Mouse (Mus musculus): ENCODE results near the gene Smg8.
A peak's percentile ranks its signal among the peaks of the same experiment; 100 is the strongest.

Gene Smg8

DNA sequence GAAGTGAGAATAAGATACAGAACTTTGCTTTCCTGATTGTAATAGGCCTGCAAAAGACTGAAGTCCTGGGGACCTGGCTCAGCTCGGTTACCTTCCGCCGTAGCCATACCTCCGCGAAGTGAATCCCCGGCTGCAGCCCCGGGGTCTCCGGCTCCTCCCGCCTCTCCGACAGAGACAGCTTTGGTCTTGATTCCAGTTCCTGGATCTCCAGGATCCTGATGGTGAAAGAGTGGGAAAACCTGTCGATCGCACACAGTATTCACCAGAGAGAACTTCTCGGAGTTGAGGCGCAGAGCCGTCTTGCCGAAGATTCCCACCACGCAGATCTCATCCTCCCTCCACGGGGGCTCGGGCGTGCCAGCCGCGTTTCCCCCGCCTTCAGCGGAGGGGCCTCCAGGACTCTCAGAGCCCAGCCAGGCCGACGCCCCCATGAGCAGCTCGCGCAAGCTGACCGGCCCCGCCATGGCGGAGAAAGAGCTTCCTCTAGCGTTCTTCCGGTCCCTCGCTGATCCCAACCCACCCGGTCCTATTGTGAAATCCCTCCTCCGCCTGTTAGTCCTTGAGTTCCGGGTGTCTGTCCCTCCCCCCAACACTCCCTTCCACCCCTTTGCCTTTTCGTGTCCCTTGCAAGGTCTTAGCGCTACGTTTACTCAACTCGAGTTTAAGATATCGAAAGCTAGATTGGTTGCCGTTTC, at the start of gene Smg8:
Gene Smg8, minus strand, starts transcription at position 485 of the 695 bp plus-strand sequence.
- peaks cover 33% of the 10 kb centered on the region for H3K4me1 ChIP-seq (replicated peaks; ENCODE audit: low read depth, low read length)
- H3K9me3 ChIP-seq (ENCODE audit: low read length), result no peaks in the 10 kb centered on the region
- H3K4me3 ChIP-seq (replicated peaks; ENCODE audit: low read length), result peak within 1 kb of the TSS; percentile 100
- no peak for TF ChIP-seq NANOG (IDR thresholded peaks at IDR 0.05; ENCODE audit: borderline replicate concordance, low read length)
- no peak for TF ChIP-seq CTCF (conservative IDR thresholded peaks at IDR 0.05; ENCODE audit: low read length)
- no peak for TF ChIP-seq POU5F1 (IDR thresholded peaks at IDR 0.05; ENCODE audit: borderline replicate concordance, low read length)
- H3K36me3 ChIP-seq (ENCODE audit: insufficient read depth, low read length), result peaks cover 63% of the 10 kb centered on the region
- H3K27me3 ChIP-seq (ENCODE audit: insufficient read depth, low read length), result no peaks in the 10 kb centered on the region

DNA sequence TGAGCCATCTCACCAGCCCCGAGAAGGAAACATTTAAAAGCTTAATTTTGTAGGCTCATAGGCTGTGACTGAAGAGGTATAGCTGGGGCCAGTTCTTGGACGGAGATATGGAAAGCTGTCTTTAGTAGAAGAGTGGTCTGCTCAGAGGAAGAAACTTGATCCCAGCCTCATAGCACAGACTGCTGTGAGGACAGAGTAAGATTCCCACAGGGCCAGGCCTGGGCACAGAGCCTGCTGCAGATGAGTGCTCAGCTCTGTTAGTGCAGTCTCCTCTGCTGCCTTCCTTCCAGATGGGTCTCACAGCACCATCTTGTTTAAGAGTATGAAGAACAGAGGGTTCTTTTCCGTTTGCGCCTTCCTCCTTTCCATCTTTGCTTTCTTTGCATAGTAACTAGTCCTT, 49.7 kb upstream of the Smg8 start:
- no peak overlapping the region for H3K4me3 ChIP-seq (replicated peaks; ENCODE audit: low read length)
- no peaks in the 10 kb centered on the region for H3K9me3 ChIP-seq (ENCODE audit: low read length)
- H3K36me3 ChIP-seq (ENCODE audit: insufficient read depth, low read length), result peaks cover 75% of the 10 kb centered on the region
- TF ChIP-seq NANOG (IDR thresholded peaks at IDR 0.05; ENCODE audit: borderline replicate concordance, low read length) (no peak), POU5F1 (IDR thresholded peaks at IDR 0.05; ENCODE audit: borderline replicate concordance, low read length) (no peak), CTCF (conservative IDR thresholded peaks at IDR 0.05; ENCODE audit: low read length) (no peak)
- no peaks in the 10 kb centered on the region for H3K27me3 ChIP-seq (ENCODE audit: insufficient read depth, low read length)
- H3K4me1 ChIP-seq (replicated peaks; ENCODE audit: low read depth, low read length), result no peaks in the 10 kb centered on the region; the same call in 1 of the 2 replicates

DNA sequence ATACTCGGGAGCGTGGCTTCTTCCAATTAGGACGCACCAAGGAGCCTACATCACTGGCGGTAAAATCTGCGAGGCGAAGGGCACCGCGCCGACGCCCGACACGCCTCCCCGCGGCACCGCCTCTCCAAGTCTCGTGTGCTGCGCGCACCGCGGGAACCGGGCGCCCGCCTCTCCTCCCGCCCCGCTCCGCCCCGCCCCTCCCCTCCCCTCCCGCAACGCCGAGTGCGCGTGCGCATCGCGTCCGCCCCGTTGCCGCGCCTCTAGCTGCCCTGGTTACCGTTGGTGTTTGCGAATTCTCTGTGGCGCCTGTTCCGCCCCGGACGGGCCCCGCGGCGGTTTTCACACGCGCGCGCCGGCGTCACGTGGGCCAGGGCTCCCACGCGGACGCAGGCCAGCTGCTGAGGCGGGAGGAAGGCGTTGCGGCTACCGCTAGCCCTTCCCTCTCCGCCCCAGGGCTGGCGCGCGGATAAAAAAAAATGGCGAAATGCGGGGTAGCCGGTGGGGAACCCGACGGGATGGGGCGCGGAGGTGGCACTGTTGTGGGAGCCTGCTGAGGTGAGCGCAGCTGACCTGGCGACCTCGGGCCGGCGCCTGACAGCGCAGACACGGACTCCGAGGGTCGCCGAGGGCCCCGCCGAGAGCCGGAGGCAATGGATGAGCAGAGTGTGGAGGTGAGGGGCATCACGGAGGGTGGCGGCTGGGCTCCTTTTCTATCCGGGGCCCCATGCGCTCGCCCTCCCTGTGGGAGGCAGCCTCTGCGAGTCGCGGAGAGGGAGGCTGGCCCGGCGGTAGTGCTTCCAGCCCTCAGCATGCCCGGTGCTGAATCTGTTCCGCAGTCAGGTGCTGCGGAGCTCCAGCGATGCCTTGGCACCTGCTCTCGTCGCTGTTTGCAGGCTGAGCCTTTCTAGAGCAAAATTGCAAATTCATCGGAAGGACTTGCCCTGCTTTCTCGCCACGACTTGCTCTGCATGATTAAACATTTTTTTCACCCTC, 40.5 kb upstream of the Smg8 start, which contains the start of gene Trim37:
Gene Trim37, plus strand, starts transcription at position 254 of the 993 bp plus-strand sequence.
- no peak for TF ChIP-seq POU5F1 (IDR thresholded peaks at IDR 0.05; ENCODE audit: borderline replicate concordance, low read length)
- TF ChIP-seq NANOG (IDR thresholded peaks at IDR 0.05; ENCODE audit: borderline replicate concordance, low read length), result no peak
- no peak for TF ChIP-seq CTCF (conservative IDR thresholded peaks at IDR 0.05; ENCODE audit: low read length)
- peaks cover 29% of the 10 kb centered on the region for H3K4me1 ChIP-seq (replicated peaks; ENCODE audit: low read depth, low read length)
- H3K27me3 ChIP-seq (ENCODE audit: insufficient read depth, low read length), result no peaks in the 10 kb centered on the region
- H3K4me3 ChIP-seq (replicated peaks; ENCODE audit: low read length), result peak within 1 kb of the TSS; percentile 98
- peaks cover 53% of the 10 kb centered on the region for H3K36me3 ChIP-seq (ENCODE audit: insufficient read depth, low read length)
- no peaks in the 10 kb centered on the region for H3K9me3 ChIP-seq (ENCODE audit: low read length)

DNA sequence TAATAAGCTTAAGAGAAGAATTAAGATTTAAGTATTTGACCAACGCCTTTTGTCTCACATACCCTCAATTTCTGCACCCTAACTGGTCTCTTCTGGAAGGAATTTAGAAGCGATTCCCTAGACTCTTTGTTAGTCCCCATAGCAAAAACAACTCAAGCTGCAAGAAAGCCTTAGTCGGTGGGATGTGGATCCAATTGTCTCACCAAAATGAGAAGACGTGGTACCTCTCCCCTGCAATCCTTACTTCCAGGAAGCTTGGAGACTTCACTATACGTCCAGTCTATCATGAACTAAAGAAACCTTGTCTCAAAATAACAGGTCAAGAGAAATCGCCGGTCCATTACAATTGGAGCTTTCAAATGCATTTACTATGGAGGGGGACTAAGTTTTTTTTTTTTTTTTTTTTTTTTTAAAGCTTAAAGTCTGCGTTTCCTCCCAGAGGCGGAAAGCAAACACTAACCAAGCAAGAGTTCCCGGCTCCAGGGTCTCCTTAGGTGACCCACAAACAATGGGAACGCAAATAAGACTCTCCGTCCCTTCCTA, 39.8 kb upstream of the Smg8 start:
- Histone ChIP-seq H3K4me1 (replicated peaks; ENCODE audit: low read depth, low read length) (peaks cover 29% of the 10 kb centered on the region), H3K9me3 (ENCODE audit: low read length) (no peaks in the 10 kb centered on the region), H3K36me3 (ENCODE audit: insufficient read depth, low read length) (peaks cover 54% of the 10 kb centered on the region), H3K27me3 (ENCODE audit: insufficient read depth, low read length) (no peaks in the 10 kb centered on the region), H3K4me3 (replicated peaks; ENCODE audit: low read length) (peak overlapping the region; percentile 98)
- TF ChIP-seq CTCF (conservative IDR thresholded peaks at IDR 0.05; ENCODE audit: low read length) (no peak), NANOG (IDR thresholded peaks at IDR 0.05; ENCODE audit: borderline replicate concordance, low read length) (no peak), POU5F1 (IDR thresholded peaks at IDR 0.05; ENCODE audit: borderline replicate concordance, low read length) (no peak)

DNA sequence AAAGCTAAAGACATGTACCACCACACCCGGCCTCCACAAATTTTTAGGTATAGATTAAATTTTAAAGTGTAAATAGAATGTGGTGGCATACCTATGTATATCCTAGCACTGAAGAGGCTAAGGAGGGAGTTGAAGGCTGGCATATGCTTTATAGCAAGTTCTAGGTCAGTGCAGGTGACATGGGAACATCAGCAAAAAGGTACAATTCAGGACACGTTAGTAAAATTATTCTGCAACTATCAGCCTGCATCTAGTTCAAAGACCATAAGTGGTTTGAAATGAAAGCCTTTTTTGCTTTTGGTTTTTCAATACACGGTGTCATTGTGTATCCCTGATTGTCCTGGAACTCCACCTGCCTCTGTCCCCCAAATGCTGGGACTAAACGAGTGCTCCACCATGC, 39.0 kb upstream of the Smg8 start:
- Histone ChIP-seq H3K4me1 (replicated peaks; ENCODE audit: low read depth, low read length) (peaks cover 29% of the 10 kb centered on the region), H3K4me3 (replicated peaks; ENCODE audit: low read length) (peak overlapping the region; percentile 98), H3K9me3 (ENCODE audit: low read length) (no peaks in the 10 kb centered on the region), H3K27me3 (ENCODE audit: insufficient read depth, low read length) (no peaks in the 10 kb centered on the region), H3K36me3 (ENCODE audit: insufficient read depth, low read length) (peaks cover 55% of the 10 kb centered on the region)
- no peak for TF ChIP-seq NANOG (IDR thresholded peaks at IDR 0.05; ENCODE audit: borderline replicate concordance, low read length)
- no peak for TF ChIP-seq POU5F1 (IDR thresholded peaks at IDR 0.05; ENCODE audit: borderline replicate concordance, low read length)
- no peak for TF ChIP-seq CTCF (conservative IDR thresholded peaks at IDR 0.05; ENCODE audit: low read length)

DNA sequence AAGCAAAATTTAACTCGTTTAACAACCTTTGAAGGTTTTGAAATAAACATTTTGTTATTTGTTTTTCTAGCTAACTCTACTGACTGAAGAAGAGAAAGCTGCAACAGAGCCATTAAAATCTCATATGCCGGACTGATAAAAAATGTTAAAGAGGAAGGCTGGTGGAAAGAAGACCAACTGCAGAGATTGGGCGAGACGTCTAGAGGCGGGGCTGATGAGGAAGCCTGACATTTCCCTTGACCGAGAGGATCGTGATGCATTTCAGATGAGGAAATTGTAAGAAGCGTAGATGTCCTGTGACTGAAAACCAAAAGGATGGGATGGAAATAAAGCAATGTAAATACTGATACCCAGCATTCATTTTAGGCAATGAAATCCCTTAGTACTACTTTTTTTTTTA, 35.3 kb upstream of the Smg8 start:
- TF ChIP-seq NANOG (IDR thresholded peaks at IDR 0.05; ENCODE audit: borderline replicate concordance, low read length) (no peak), POU5F1 (IDR thresholded peaks at IDR 0.05; ENCODE audit: borderline replicate concordance, low read length) (no peak), CTCF (conservative IDR thresholded peaks at IDR 0.05; ENCODE audit: low read length) (no peak)
- Histone ChIP-seq H3K27me3 (ENCODE audit: insufficient read depth, low read length) (no peaks in the 10 kb centered on the region), H3K4me1 (replicated peaks; ENCODE audit: low read depth, low read length) (peaks cover 14% of the 10 kb centered on the region), H3K4me3 (replicated peaks; ENCODE audit: low read length) (no peak overlapping the region), H3K36me3 (ENCODE audit: insufficient read depth, low read length) (peaks cover 73% of the 10 kb centered on the region), H3K9me3 (ENCODE audit: low read length) (no peaks in the 10 kb centered on the region)

DNA sequence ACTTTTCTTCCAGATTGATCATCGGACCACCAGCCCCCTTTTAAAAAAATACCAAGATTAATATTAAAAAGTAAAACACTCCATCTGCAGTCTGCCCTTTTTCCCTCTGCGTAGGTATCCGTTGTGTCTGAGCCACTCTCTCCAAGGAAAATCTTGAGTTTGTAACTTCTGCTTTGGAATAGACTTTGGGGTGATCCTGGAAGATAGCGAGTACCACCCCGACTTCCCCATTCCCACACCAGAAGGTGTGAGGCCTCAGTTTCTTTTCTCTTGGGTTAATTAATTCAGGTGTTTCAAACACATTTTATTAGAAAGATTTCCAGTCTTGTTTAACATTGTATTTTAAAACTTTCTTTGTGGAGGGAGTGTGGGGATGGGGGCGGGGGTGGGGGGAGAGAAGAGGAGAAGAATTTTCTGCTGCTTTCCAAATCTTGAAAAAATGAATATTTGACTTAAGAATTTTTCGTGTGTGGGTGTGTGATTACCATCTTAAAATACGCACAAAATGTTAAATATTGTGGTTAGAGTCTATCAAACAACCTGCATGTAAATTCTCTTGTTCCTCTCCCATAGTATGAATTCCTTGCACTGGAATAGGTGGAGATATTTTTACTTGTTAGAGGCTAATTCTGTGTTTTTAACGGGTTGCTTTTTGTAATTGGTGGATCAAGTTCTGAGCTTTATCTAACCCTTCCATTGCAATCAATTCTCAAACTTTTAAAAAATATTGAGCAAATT, 23.8 kb upstream of the Smg8 start:
- no peak for TF ChIP-seq NANOG (IDR thresholded peaks at IDR 0.05; ENCODE audit: borderline replicate concordance, low read length)
- no peak for TF ChIP-seq CTCF (conservative IDR thresholded peaks at IDR 0.05; ENCODE audit: low read length)
- no peak for TF ChIP-seq POU5F1 (IDR thresholded peaks at IDR 0.05; ENCODE audit: borderline replicate concordance, low read length)

More for the DNA sequence above, 23.8 kb upstream of the Smg8 start:
- H3K36me3 ChIP-seq (ENCODE audit: insufficient read depth, low read length), result peaks cover 54% of the 10 kb centered on the region
- H3K4me3 ChIP-seq (replicated peaks; ENCODE audit: low read length), result peak overlapping the region; percentile 97
- H3K9me3 ChIP-seq (ENCODE audit: low read length), result no peaks in the 10 kb centered on the region
- H3K27me3 ChIP-seq (ENCODE audit: insufficient read depth, low read length), result no peaks in the 10 kb centered on the region
- H3K4me1 ChIP-seq (replicated peaks; ENCODE audit: low read depth, low read length), result peaks cover 38% of the 10 kb centered on the region
